Mouse (Mus musculus) stomach, postnatal 0 days (tissue): ENCODE data around the gene Nipsnap1.

Source experiments
- CTCF ChIP-seq: IDR thresholded peaks from 2 replicates; pipeline ENCODE4 v1.5.1; 2016; ENCODE audit warnings: antibody characterized with exemption, low read depth, mild to moderate bottlenecking, moderate library complexity
- EP300 ChIP-seq: optimal IDR thresholded peaks from 2 replicates; pipeline ENCODE3; 2016; ENCODE audit warnings: antibody characterized with exemption

DNA sequence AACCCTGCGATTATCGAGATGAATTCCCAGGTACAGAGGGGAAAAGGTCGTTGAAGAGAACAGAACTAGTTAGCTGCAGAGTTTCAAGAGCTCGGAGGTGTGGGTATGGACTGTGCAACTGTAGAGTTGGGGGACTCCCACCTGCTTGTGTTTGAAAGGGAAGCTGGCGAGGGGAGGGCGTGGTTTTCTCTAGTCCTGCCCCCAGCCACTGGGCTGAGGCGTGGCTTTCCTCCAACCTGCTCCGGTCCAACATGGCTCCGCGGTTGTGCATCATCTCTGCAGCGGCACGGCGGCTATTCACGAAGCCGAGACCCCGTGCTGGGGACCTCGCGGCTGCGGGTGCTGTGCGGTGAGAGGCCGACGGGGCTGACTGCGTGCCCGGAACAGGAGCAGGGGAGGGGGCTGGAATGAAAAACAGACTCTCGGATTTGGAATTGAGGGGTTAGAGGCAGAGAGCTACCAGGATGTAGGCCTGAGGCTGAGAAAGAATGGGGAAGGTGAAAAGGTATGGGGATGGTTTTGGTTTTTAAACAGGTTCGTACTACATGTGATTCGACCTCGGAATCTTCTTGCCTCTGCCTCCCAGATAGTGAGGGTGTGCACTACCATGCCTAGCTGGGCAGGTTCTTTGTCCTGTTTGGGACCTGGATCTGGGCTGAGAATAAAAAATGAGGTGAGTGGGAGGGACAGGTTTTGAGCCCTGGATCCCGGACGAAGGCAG lies at the start of gene Nipsnap1:
- TF ChIP-seq CTCF (no peak), EP300 (no peak)
